Mouse (Mus musculus) limb, embryonic 11.5 days (tissue): ENCODE measurements around the gene Gpbar1. TPM values are rescaled to one million over a fixed set of nuclear protein-coding genes. Genes with fewer than 3 reads are reported as not detected.

ENCODE experiments used
- ATAC-seq: fragments of 200-750 bp; cut with Nextera tagmentation; 2 replicates; pipeline ENCODE4 v1.8.0; 2017; ENCODE audit warnings: low read depth; ENCODE audit not compliant: insufficient number of reproducible peaks, low FRiP score, low TSS enrichment
- DNase-seq: peaks from one replicate; pipeline ENCODE4 v3.0.0-alpha.2; 2015; ENCODE audit warnings: low spot score
- H3K27ac ChIP-seq: fragments of 300-500 bp; sonication (generic); replicated peaks from 2 replicates; pipeline ENCODE4 v1.5.1; 2014; ENCODE audit warnings: low read depth, mild to moderate bottlenecking, low read length
- H3K27me3 ChIP-seq: fragments of 300-500 bp; sonication (generic); 2 replicates; pipeline ENCODE4 v1.6.1; 2014; ENCODE audit warnings: mild to moderate bottlenecking, low read length, mixed read lengths; ENCODE audit not compliant: control insufficient read depth, insufficient read depth
- H3K36me3 ChIP-seq: fragments of 300-500 bp; sonication (generic); 2 replicates; pipeline ENCODE4 v1.6.1; 2014; ENCODE audit warnings: mild to moderate bottlenecking, low read length, moderate library complexity, mixed read lengths; ENCODE audit not compliant: control insufficient read depth, insufficient read depth
- H3K4me1 ChIP-seq: fragments of 300-500 bp; sonication (generic); 2 replicates; pipeline ENCODE4 v1.6.1; 2014; ENCODE audit warnings: low read length, mixed read lengths; ENCODE audit not compliant: control insufficient read depth, insufficient read depth
- H3K4me2 ChIP-seq: fragments of 300-500 bp; sonication (generic); 2 replicates; pipeline ENCODE4 v1.6.1; 2014; ENCODE audit warnings: low read depth, mild to moderate bottlenecking, moderate library complexity; ENCODE audit not compliant: severe bottlenecking
- H3K4me3 ChIP-seq: fragments of 300-500 bp; sonication (generic); 2 replicates; pipeline ENCODE4 v1.5.1; 2014; ENCODE audit warnings: low read depth, low read length
- H3K9ac ChIP-seq: fragments of 300-500 bp; sonication (generic); 2 replicates; pipeline ENCODE4 v1.6.1; 2014; ENCODE audit warnings: mild to moderate bottlenecking, low read length
- H3K9me3 ChIP-seq: fragments of 300-500 bp; sonication (generic); 2 replicates; pipeline ENCODE4 v1.6.1; 2016; ENCODE audit warnings: low read length; ENCODE audit not compliant: control insufficient read depth
- WGBS: fragments of 180-500 bp; shearing (Covaris S2); extraction: QIAGEN DNeasy Blood & Tissue Kit; methylation state at CpG from one replicate; pipeline ENCODE4 v1.1.7; 2014; 5-methylcytosine and 5-hydroxymethylcytosine counted together
- polyA plus RNA-seq: library from polyadenylated mRNA; unstranded; fragments of >200 nt; fragmentation: Nextera tagmentation; extraction: Ambion mirVana; gene quantifications from 2 replicates; pipeline ENCODE4 v1.2.1, GENCODE M21; 2014

Gene Gpbar1
- polyA plus RNA-seq, 1 experiment from 2014 or later = 0.51 TPM

GRCm38 (mm10) chr1:74302835-74303234, 24.5 kb downstream of the Gpbar1 start:
- Histone ChIP-seq H3K4me3 (no peak overlapping the region), H3K9me3 (no peaks in the 10 kb centered on the region), H3K27ac (no peak overlapping the region), H3K9ac (no peak overlapping the region), H3K27me3 (no peaks in the 10 kb centered on the region), H3K4me1 (peaks cover 7% of the 10 kb centered on the region; the same call in 1 of the 2 replicates), H3K36me3 (no peaks in the 10 kb centered on the region), H3K4me2 (no peak overlapping the region)
- WGBS = 77% methylated on average over 2 of the region's 2 CpGs
- no peak for ATAC-seq
- DNase-seq = no peak

- H3K27ac ChIP-seq = peak overlapping the region; percentile 22; the same call in 1 of the 2 replicates
Observed at GRCm38 (mm10) chr1:74303509-74304338, 25.4 kb downstream of the Gpbar1 start.

DNA sequence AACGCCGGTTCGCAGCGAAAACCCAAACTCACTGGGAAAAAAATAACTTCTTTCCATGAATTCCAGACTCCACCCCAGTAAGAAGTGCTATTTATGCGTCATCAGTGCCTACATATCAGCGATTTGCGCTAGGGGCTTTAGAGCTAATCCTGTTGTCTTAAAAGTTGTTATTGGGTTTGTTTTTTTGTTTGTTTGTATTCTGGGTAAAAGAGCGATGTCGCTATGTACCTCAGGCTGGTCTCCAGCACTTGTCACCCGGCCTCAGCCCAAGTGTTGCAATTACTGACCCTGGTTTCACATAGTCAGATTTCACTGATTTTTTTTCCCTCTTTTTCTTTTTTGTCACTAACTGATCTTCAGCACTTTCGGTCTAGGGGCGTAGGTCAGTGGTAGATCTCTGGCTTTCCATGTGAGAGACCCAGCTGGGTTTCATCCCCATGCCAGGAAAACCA, 26.0 kb downstream of the Gpbar1 start:
- WGBS = 3% methylated on average over 12 of the region's 12 CpGs
- peak overlapping the region; percentile 86 for H3K4me2 ChIP-seq
- DNase-seq = no peak
- H3K9me3 ChIP-seq = no peaks in the 10 kb centered on the region
- no peaks in the 10 kb centered on the region for H3K27me3 ChIP-seq
- ATAC-seq = no peak
- H3K4me1 ChIP-seq = peaks cover 7% of the 10 kb centered on the region; the same call in 1 of the 2 replicates
- no peaks in the 10 kb centered on the region for H3K36me3 ChIP-seq
- H3K4me3 ChIP-seq = peak overlapping the region; percentile 60
- H3K9ac ChIP-seq = peak overlapping the region; percentile 71
- H3K27ac ChIP-seq = peak overlapping the region; percentile 22; the same call in 1 of the 2 replicates

More at GRCm38 (mm10) chr1:74303509-74304338, 25.4 kb downstream of the Gpbar1 start:
- no peaks in the 10 kb centered on the region for H3K9me3 ChIP-seq
- peak overlapping the region; percentile 71 for H3K9ac ChIP-seq
- peak; percentile 71 for DNase-seq
- peak; percentile 81 for ATAC-seq
- H3K4me2 ChIP-seq = peak overlapping the region; percentile 86
- H3K27me3 ChIP-seq = no peaks in the 10 kb centered on the region
- H3K4me3 ChIP-seq = peak overlapping the region; percentile 60
- no peaks in the 10 kb centered on the region for H3K36me3 ChIP-seq
- WGBS = under 1% methylated on average over 56 of the region's 56 CpGs
- H3K4me1 ChIP-seq = peaks cover 7% of the 10 kb centered on the region; the same call in 1 of the 2 replicates

- 56% methylated on average over 4 of the region's 4 CpGs for WGBS
- H3K27me3 ChIP-seq = no peaks in the 10 kb centered on the region
- H3K4me2 ChIP-seq = no peak overlapping the region
- no peaks in the 10 kb centered on the region for H3K36me3 ChIP-seq
- ATAC-seq (no peak), DNase-seq (no peak)
- no peak overlapping the region for H3K27ac ChIP-seq
- peaks cover 7% of the 10 kb centered on the region; the same call in 1 of the 2 replicates for H3K4me1 ChIP-seq
- no peaks in the 10 kb centered on the region for H3K9me3 ChIP-seq
- H3K4me3 ChIP-seq = no peak overlapping the region
- no peak overlapping the region for H3K9ac ChIP-seq
Observed at GRCm38 (mm10) chr1:74304946-74305345, 26.6 kb downstream of the Gpbar1 start.

DNA sequence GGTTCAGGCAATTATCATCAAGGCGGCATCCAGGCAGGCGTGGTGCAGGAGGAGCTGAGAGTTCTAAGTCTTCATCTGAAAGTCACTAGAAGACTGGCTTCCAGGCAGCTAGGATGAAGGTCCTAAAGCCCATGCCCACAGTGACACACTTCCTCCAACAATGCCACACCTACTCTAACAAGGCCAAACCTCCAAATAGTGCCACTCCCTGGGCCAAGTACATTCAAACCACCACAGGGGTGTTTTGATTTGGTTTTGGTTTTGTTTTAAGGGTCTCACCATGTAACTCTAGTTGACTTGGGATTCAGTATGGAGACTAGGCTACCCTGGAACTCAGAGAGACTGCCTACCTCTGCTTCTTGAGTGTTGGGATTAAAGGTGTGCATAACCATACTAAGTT, 27.2 kb downstream of the Gpbar1 start, which contains the start of gene Tmbim1:
Gene Tmbim1, minus strand, starts transcription at position 101 of the 400 bp plus-strand sequence.
- Histone ChIP-seq H3K4me2 (peak within 1 kb of the TSS; percentile 86), H3K9ac (no peak within 1 kb of the TSS), H3K4me1 (peaks cover 7% of the 10 kb centered on the region; the same call in 1 of the 2 replicates)

GRCm38 (mm10) chr1:74307146-74307545, 28.8 kb downstream of the Gpbar1 start:
- 97% methylated on average over 1 of the region's 1 CpGs for WGBS
- H3K9ac ChIP-seq = no peak overlapping the region
- no peak for ATAC-seq
- DNase-seq = no peak
- H3K4me3 ChIP-seq = no peak overlapping the region
- no peaks in the 10 kb centered on the region for H3K36me3 ChIP-seq
- H3K9me3 ChIP-seq = no peaks in the 10 kb centered on the region
- H3K4me2 ChIP-seq = no peak overlapping the region
- H3K27ac ChIP-seq = no peak overlapping the region
- H3K4me1 ChIP-seq = peaks cover 7% of the 10 kb centered on the region; the same call in 1 of the 2 replicates
- no peaks in the 10 kb centered on the region for H3K27me3 ChIP-seq

More for the DNA sequence above, 27.2 kb downstream of the Gpbar1 start, which contains the start of gene Tmbim1:
- H3K9me3 ChIP-seq = no peaks in the 10 kb centered on the region
- DNase-seq (no peak), ATAC-seq (no peak)
- peak within 1 kb of the TSS; percentile 60; the same call in 1 of the 2 replicates for H3K4me3 ChIP-seq
- 42% methylated on average over 2 of the region's 2 CpGs for WGBS
- H3K27me3 ChIP-seq = no peaks in the 10 kb centered on the region
- H3K36me3 ChIP-seq = no peaks in the 10 kb centered on the region
- no peak within 1 kb of the TSS for H3K27ac ChIP-seq

DNA sequence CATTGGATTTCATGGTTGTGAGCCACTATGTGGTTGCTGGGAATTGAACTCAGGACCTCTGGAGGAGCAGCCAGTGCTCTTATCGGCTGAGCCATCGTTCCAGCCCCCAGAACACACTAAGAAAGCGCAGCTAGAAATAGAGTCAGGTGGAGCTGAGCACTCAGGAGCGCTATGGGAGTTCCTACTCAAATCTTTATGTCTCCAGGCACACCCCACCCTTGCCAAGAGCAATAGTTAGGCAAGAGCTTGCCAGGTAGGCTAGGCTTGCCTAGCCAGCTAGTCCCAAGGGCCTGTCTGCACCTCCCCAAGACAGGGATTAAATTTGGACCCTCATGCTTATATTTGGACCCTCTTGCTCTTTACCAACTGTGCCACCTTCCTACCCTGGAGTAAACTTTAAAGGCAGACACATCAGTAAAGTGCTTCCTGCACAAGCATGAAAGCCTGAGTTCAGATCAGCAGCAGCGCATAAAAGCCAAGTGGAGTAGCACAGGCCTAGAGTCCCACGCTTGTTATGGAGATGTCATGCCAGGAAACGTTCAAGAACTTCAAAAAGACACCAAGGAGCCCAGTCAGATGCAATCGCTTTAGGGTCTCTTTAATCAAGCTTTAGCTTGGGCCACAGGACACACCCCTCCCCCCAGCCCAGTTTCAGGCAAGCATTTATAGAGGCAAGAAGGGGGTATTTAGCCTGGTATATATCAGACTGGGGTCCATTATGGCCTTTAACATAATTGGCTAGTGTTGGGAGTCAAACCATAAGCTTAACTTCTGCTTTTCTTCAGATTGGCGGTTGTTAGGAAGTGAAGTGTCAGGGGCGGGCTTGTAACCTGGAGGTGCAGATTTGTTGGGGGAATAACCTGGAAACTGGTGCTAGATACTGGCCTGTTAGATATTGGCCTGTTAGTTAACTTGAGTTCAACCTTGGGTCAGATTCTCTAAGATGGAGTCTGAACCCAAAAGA, 29.9 kb downstream of the Gpbar1 start:
- Histone ChIP-seq H3K9me3 (no peaks in the 10 kb centered on the region), H3K4me3 (no peak overlapping the region), H3K4me1 (no peaks in the 10 kb centered on the region), H3K4me2 (no peak overlapping the region), H3K9ac (no peak overlapping the region), H3K27me3 (no peaks in the 10 kb centered on the region), H3K36me3 (no peaks in the 10 kb centered on the region), H3K27ac (no peak overlapping the region)
- no peak for DNase-seq
- 61% methylated on average over 10 of the region's 10 CpGs for WGBS
- ATAC-seq = no peak

DNA sequence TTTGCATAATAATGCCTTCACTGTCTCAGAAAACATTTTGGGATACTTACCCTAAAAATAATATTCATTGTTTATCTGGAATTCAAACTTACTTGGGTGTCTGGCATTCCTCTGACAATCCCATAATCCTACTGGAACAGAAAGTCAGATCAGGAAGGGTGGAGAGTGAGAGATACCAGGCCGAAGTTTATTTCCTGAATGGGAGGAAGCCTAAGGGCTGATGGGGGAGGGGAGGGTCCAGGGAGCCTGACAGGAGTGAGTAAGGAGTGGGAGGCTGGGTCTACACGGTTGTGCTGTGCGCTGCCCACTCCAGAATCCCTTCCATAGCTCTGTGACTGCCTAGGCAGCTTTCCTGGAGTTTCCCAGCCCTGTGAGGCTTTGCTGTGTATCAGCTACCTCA, 31.4 kb downstream of the Gpbar1 start:
- Histone ChIP-seq H3K4me2 (no peak overlapping the region), H3K4me1 (no peaks in the 10 kb centered on the region), H3K36me3 (no peaks in the 10 kb centered on the region), H3K27ac (no peak overlapping the region), H3K9ac (no peak overlapping the region), H3K27me3 (no peaks in the 10 kb centered on the region), H3K9me3 (no peaks in the 10 kb centered on the region), H3K4me3 (no peak overlapping the region)
- WGBS = 57% methylated on average over 3 of the region's 3 CpGs
- ATAC-seq = no peak
- DNase-seq = no peak
